Mouse (Mus musculus) right cerebral cortex, adult 18-20 months (tissue): ENCODE measurements around the gene Ubr7.
A peak's percentile ranks its signal among the peaks of the same experiment; 100 is the strongest.

Experiments used
- DNase-seq: peaks from one replicate; pipeline ENCODE4 v3.0.0; 2022; ENCODE audit warnings: mixed read lengths

Ubr7 gene

DNA sequence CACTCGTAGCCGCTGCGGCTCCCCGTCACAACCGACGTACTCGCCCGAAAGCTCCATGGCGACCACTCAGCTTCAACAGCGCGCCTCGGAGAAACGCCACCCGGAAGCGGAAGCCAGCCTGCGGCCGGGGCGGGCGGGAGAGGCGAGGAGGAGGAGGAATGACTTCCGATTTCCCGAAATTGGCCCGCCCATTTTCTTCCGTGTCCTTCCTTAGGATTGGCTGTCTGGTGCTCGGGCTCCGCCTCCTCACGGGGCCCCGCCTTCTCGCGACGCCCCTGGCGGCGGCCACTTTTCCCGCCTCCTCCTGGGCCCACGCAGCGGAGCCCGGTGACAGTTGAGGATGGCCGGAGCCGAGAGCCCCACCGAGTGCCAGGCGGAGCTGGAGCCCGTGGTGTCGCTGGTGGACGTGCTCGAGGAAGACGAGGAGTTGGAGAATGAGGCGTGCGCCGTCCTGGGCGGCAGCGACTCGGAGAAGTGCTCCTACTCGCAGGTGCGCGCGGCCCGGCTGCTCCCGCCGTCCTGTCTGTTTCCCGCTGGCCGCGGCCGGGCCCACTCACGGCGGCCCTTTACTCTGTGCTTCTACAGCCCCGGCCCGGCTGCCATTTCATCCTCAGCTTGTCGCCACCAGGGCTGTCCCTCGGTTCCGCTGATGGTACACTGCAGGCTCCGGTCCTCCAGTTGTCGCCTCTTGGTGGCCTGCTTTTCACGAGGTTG lies at the start of gene Ubr7, which contains the start of the genes Gm28051 and Gon7:
Ubr7 (plus strand) TSS at position 279 of the 714 bp plus-strand sequence.
Gm28051 (minus strand) TSS at position 77 of the 714 bp plus-strand sequence.
Gon7 (minus strand) TSS at position 115 of the 714 bp plus-strand sequence.
- peak; percentile 98 for DNase-seq

- DNase-seq, result no peak
These were observed 49.5 kb upstream of the Ubr7 start for GRCm38 (mm10) chr12:102708220-102708619.

DNA sequence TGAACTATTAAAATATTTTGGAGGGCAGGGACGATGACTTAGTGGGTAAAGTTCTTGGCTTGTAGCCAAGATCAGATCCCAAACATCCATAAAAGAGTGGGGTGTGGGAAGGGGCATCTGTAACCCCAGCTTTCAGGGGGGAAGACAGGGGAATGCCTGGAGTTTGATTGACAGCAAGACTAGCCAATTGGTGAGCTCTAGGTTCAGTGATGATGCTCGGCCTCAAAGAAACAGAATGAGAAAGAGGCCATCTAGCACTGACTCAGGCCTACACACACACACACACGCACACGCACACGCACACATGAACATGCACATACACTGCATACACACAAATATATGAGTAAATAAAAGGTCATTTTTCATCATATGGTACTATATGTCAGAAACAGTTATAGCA lies 47.9 kb upstream of the Ubr7 start:
- DNase-seq, result no peak

GRCm38 (mm10) chr12:102710851-102711375 lies 46.9 kb upstream of the Ubr7 start:
- DNase-seq, result no peak

DNA sequence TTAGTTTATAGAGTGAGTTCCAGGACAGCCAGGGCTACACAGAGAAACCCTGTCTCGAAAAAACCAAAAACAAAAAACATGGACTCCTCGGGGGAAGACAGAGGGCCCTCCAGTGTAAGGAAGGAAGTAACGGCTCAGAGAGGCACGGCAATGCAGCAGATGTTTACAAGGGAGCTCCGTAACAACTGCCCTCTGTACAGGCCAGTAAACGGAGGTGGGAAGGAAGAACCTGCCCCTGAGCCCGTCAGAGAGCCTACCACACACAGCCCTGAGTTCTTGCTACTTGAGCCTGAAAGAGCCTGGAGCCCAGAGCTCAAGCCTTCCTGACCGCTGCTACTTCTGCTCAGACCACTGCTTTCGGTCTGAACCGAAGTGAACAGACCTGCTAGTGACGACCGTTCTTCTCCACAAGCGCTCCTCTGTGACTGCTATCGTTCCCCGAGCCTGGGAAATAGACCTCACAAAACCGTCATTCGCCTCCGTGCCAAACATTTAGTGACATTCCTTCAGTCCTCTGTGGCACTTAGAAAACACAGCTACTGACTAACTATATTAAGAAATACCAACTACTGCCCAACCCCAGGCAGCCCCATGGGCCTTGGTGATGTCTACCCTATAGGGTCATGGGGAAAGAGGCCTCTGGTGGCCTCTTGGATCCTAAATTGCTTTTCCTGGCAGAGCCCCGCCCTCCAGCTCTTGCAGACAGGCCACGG lies 44.5 kb upstream of the Ubr7 start:
- DNase-seq, result no peak

- no peak for DNase-seq
These were observed 43.7 kb upstream of the Ubr7 start for GRCm38 (mm10) chr12:102714116-102714515.

DNA sequence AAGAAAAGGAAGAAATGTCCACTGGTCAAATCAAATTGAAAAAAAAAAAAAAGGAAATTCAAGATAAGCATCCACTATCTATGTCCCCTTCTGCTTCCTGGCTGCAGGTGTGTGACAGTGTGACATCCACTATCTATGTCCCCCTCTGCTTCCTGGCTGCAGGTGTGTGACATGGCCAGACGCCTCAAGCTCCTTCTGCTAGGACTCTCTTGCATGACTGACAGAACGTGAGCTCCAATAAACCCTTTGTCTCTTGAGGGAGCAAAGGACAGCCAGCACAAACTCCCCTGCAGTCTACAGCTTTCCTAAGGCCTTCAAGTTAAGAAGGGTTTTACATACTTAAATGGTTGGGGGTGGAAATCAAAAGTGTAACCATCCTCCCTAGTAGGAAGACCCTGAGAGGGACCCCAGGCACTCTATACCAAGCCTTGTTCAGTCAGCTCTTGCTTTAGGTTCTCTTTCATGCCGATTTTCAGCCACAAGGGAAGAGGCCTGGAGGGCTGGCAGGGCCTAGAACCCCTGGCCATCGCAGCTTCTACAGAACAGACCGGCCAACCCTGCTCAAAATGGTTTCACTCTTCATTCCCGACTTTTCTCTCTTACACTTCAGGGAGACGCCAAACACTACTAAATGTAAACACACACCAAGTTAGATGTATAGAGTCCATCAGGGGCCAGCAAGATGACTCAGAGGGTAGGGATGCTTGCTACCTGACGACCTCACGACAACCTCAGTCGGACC lies 42.9 kb upstream of the Ubr7 start:
- no peak for DNase-seq

DNA sequence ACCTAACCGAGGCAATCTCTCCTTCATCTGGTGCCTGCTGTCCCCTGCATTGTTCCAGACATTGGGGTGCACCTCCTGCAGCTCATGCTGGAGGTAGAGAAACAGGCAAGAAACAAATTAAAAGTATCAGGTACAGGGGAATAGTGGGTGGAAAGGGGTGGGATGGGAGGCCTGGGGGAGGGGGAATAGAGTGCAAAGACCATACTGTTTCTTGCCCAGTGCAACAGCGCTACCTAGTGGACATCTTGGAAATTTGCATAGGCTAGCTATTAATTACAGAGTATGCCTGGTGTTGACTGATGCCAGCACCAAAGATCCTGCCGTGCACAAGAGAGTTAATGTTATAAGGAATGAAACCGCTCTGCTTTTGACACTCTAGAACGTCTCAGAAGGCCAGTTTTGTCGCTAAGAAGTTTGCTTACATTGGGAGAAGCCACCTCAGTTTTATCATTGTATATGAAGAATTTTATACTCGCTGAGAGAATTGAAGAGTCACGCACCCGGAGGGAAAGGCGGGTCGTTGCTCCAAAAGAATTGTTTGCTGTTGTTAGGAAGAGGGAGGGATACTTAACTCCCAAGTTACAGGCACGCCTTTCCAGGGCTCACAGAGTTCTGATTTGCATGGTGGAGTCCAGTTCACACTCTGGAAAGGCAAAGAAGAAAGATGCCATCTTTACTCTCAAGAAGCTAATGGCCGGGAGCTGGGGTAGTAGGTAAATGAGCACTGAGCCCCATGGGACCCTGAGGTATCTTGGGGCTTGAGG lies 38.0 kb upstream of the Ubr7 start:
- DNase-seq, result no peak

DNA sequence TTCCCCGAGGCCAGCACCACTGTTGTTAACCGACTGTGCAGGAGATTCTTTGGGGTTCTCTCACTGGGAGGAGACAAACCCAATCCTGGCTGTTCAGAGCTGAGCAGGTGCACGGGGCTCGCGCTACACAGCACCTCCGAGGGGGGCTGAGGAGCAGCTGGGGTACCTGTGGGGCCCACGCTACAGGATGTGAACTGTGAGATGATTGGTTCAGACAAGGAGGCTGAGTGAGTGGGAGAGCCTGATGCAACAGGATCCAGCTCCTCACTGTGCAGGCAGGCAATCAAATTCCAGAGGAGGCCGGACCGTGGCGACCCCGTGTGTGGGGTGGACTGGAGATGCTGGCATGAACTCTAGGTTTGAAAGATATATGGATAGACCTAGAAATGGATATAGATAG lies 35.3 kb upstream of the Ubr7 start:
- DNase-seq, result no peak

DNA sequence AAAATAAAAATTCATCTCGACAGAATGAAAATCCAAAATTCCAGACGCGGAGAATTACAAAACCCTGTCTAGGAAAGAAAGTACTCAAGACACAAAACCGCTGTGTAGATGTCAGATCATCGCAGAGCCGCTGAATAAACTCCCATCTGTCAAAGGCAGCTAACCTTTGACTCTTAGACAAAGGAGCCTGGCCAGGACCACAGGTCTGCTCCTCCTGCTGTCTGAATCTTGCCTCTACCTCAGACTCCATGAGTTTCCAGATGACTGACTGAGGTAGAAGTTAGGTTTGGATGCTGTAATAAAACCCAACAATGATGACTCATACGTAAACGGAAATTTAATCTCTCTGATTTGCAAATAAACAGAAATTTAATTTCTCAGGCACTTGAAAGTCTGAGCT lies 34.8 kb upstream of the Ubr7 start:
- no peak for DNase-seq

DNA sequence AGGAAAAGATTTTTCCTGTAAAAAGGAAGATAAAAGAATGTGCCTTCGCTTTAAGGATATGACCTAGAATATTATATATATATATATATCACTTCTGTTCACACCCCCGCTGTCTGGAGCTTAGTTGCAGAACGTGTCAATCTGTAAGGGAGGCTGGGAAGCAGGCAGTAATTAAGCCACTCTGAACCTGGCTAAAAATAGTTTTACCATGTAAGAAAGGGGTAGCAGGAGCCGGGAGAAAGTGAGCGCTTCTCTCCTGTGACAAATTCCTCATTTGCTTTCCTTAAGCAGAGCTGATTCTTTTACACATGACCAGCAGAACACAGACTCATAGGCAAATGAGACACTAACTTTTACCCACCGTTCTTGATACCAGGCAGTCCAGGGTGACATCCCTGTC lies 33.9 kb upstream of the Ubr7 start:
- DNase-seq, result peak; percentile 71

DNA sequence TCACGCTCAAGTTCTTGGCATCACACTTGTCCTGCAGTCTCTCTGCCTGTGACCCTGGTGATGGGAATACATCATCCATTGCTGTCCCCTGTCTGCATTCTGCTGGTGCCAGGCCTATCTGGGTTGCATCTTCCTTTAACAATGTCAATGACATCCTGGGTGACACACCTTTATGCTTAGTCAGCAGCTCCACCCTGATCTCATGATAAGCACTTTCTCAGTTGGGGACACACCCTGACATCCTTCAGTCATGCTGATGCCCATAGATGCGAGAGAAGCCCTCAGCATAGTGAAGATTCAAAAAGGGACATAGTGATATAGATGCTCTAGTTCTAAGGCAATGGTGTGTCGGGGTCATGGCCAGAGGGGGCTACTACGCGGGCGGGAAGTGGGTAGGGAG lies 32.6 kb upstream of the Ubr7 start:
- DNase-seq, result no peak

- DNase-seq, result no peak
These were observed 32.0 kb upstream of the Ubr7 start for GRCm38 (mm10) chr12:102725761-102726175.

- DNase-seq, result peak; percentile 78
These were observed 27.6 kb upstream of the Ubr7 start for GRCm38 (mm10) chr12:102729855-102730797.

GRCm38 (mm10) chr12:102730798-102731619 lies 26.8 kb upstream of the Ubr7 start:
- no peak for DNase-seq

DNA sequence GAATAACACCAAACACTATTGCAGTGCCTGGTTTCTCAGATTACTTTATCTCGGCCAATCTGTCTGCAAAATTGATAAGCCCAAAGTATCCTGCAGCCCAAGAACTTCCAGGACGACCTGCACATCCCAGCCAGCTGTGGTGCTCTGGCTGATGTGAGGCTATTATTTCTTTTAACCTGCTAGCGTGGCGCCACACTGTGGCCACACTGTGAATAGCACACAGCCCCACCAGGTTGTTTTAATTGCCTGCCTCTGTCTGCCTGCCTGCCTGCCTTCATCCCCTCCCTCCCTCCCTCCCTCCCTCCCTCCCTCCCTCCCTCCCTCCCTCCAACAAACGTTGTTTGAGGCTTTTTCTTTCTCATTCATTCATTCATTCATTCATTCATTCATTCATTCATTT lies 24.4 kb upstream of the Ubr7 start:
- DNase-seq, result peak; percentile 37

GRCm38 (mm10) chr12:102739096-102739495 lies 18.7 kb upstream of the Ubr7 start:
- no peak for DNase-seq

DNA sequence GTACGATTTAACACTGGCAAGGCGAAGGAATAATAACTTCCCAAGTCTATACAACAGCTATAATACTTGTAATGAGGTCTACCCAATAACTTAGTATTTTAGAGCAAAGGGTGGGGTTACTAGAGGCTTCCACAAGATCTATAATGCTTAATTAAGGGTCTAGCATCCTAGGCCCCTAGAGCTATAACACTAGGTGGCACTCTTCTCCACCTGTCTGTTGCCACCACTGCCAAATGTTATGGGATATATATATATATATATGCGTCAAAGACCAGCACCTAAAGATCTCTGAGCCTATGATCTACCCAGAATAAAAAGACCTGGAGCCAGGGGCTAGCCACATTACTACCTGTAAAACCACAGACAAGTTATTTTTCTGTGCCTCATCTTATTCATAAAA lies 17.5 kb upstream of the Ubr7 start:
- DNase-seq, result no peak

DNA sequence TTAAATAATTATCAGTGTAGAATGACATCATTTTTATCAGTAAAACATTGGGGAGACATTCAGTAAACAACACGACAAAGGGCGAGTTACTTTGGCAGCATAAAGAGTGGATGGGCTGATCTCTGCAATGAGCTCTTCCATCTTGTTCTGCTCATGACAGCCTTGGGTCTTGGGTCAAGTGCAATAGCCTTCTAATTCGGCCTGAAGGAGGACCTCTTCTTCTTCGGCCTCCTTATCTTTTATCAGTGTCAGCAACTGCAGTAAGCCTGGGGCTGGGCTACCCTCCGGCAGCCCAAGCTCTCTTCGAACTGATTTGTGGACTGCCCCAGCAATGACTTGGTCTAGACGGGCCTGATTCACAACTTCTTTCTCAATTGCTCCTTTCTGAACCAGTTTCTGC lies 15.7 kb upstream of the Ubr7 start:
- DNase-seq, result no peak

DNA sequence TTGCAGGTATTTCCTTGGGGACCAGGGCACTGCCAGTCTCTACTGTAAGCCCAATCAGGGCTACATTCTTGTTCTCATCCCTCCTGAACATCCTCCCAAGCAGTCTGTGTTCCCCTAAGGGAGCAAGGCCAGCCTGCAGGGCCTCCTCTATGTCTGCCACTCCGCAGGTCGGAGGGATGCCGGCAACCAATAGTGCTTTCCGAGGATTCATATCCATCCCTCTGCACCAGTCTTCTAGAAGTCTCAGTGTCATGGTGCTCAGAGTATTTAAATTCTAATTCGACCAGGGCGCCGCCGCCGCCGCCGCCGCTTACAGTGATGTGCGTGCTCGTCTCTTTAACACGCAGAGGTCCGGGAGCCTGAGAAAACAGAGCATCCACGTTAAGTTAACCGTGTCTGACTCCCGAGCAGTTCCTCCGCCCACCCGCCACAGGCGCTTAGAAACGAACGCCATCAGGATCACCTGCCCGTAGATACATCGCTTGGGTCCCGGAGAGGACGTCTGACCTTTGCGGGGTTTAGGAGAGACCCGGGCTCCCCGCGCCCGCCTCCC lies 14.7 kb upstream of the Ubr7 start:
- DNase-seq, result no peak
